Mouse (Mus musculus) neural tube, postnatal 0 days (tissue): ENCODE results near the gene Sult2a1. TPM values are rescaled to one million over a fixed set of nuclear protein-coding genes. Genes with fewer than 3 reads are reported as not detected.

Source experiments
- polyA plus RNA-seq: library from polyadenylated mRNA; unstranded; fragments of >200 nt; fragmentation: Nextera tagmentation; extraction: Ambion mirVana; gene quantifications from 2 replicates; pipeline ENCODE4 v1.2.1, GENCODE M21; 2015

Gene Sult2a1
- polyA plus RNA-seq = not detected in 2 replicates

DNA sequence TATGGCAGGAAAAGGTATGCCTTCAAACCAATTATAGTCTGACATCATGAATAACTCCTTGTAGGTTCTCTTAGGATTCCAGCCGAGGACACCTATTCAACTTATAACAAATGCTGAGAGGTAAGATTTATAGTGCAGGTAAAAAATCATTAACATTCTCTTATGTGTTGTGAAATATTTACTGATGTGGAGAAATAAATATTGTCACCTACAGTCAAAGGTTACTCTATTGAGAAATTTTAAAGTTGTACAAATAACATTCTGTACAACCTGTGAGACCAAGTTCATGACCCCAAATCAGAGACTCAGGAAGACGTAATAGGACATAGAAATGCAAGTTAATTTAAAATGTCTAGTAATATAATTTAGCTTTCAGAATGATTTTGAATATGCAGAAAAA lies at the start of gene Sult2a1:
TSS of gene Sult2a1 (minus strand) at position 101 of the 400 bp plus-strand sequence.

Other genes starting within 250 kb of the Sult2a1 start
- gene Sult2a5, start 213.4 kb downstream of the Sult2a1 start, polyA plus RNA-seq = not detected in 2 replicates
- gene Sult2a2, start 103.9 kb downstream of the Sult2a1 start, polyA plus RNA-seq = not detected in 2 replicates
- not detected in 2 replicates for gene Sult2a4, start 152.2 kb upstream of the Sult2a1 start, polyA plus RNA-seq